Mouse (Mus musculus) heart, postnatal 36 days (tissue): ENCODE data around the gene Rhox2a. TPM values are rescaled to one million over a fixed set of nuclear protein-coding genes. Genes with fewer than 3 reads are reported as not detected.
"Not testable (repeated sequence)": the region's sequence is repeated elsewhere in the genome, so short reads cannot be mapped to it uniquely, and the experiment has no call there.

Source experiments
- DNase-seq, 2 experiments: peaks; one replicate each; pipeline ENCODE4 v3.0.0; 2021 to 2022
- intact Hi-C: fragments of 180-260 bp; cut with DNase I; formaldehyde crosslinking; loops from one replicate; pipeline ENCODE4 v1.15.1; 2025
- total RNA-seq, 2 experiments: library from RNA; stranded (reverse); gene quantifications; 2 replicates each; pipeline ENCODE4 v1.2.3; 2021

Gene Rhox2a
- total RNA-seq, result not detected

GRCm38 (mm10) chrX:37244676-37245075, at the start of gene Rhox2a:
Gene Rhox2a, plus strand, starts transcription at chrX:37244976.
- intact Hi-C loops, result not testable (repeated sequence)

GRCm38 (mm10) chrX:37198676-37199075, 46.1 kb upstream of the Rhox2a start:
- DNase-seq, result no peak

More at GRCm38 (mm10) chrX:37244676-37245075, at the start of gene Rhox2a:
- not testable (repeated sequence) for DNase-seq

GRCm38 (mm10) chrX:37210941-37211340, 33.8 kb upstream of the Rhox2a start, which contains the start of gene Gm9:
Gene Gm9, minus strand, starts transcription at chrX:37211041.
- DNase-seq, result no peak
- intact Hi-C loops, result no loop called here

More at GRCm38 (mm10) chrX:37198676-37199075, 46.1 kb upstream of the Rhox2a start:
- intact Hi-C loops, result no loop called here

- DNase-seq, intact Hi-C loops: not testable (repeated sequence)
These were observed 22.6 kb upstream of the Rhox2a start, which contains the start of gene Rhox1 for GRCm38 (mm10) chrX:37222158-37222557. Gene Rhox1, minus strand, starts transcription at chrX:37222258.

GRCm38 (mm10) chrX:37249619-37250018, 4.8 kb downstream of the Rhox2a start, which contains the start of gene Rhox3a:
Gene Rhox3a, plus strand, starts transcription at chrX:37249919.
- intact Hi-C loops, result not testable (repeated sequence)

GRCm38 (mm10) chrX:37265038-37265437, 20.3 kb downstream of the Rhox2a start, which contains the start of gene Rhox4a:
Gene Rhox4a, plus strand, starts transcription at chrX:37265338.
- DNase-seq, intact Hi-C loops: not testable (repeated sequence)

More at GRCm38 (mm10) chrX:37249619-37250018, 4.8 kb downstream of the Rhox2a start, which contains the start of gene Rhox3a:
- not testable (repeated sequence) for DNase-seq

Other genes with a start within 250 kb of the Rhox2a start
- gene Sowahd, start 196.1 kb upstream of the Rhox2a start, total RNA-seq, result not detected
- gene Rpl39, start 159.6 kb upstream of the Rhox2a start, total RNA-seq, result 100 to 1,000 TPM; 303 to 327 TPM
- 1 to 10 TPM; 7.9 to 8.0 TPM for gene Upf3b, start 134.7 kb upstream of the Rhox2a start, total RNA-seq
- gene Nkap, start 118.2 kb upstream of the Rhox2a start, total RNA-seq, result 1 to 10 TPM; 9.2 to 9.9 TPM
- not detected for gene Akap14, start 76.1 kb upstream of the Rhox2a start, total RNA-seq
- 100 to 1,000 TPM; 905 to 914 TPM for gene Ndufa1, start 53.8 kb upstream of the Rhox2a start, total RNA-seq
- gene Rnf113a1, start 53.7 kb upstream of the Rhox2a start, total RNA-seq, result 1 to 10 TPM; 2.1 to 2.6 TPM
- gene Gm9, start 33.9 kb upstream of the Rhox2a start, total RNA-seq, result not detected
- gene Rhox1, start 22.7 kb upstream of the Rhox2a start, total RNA-seq, result not detected
- not detected for gene Rhox3a, start 4.9 kb downstream of the Rhox2a start, total RNA-seq
- gene Rhox4a, start 20.4 kb downstream of the Rhox2a start, total RNA-seq, result not detected
- not detected for gene Rhox3a2, start 135.1 kb downstream of the Rhox2a start, total RNA-seq
- not detected for gene Rhox4a2, start 145.9 kb downstream of the Rhox2a start, total RNA-seq
- not detected for gene Rhox2b, start 167.1 kb downstream of the Rhox2a start, total RNA-seq
- not detected for gene Rhox4b, start 187.5 kb downstream of the Rhox2a start, total RNA-seq
- gene Rhox2c, start 208.7 kb downstream of the Rhox2a start, total RNA-seq, result not detected
- gene Rhox3c, start 213.6 kb downstream of the Rhox2a start, total RNA-seq, result not detected
- gene Rhox4c, start 235.4 kb downstream of the Rhox2a start, total RNA-seq, result not detected
- gene Rhox2d, start 248.5 kb downstream of the Rhox2a start, total RNA-seq, result not detected